14 mouse cellular contexts compared by ENCODE assay signal in the genomic region with DNA sequence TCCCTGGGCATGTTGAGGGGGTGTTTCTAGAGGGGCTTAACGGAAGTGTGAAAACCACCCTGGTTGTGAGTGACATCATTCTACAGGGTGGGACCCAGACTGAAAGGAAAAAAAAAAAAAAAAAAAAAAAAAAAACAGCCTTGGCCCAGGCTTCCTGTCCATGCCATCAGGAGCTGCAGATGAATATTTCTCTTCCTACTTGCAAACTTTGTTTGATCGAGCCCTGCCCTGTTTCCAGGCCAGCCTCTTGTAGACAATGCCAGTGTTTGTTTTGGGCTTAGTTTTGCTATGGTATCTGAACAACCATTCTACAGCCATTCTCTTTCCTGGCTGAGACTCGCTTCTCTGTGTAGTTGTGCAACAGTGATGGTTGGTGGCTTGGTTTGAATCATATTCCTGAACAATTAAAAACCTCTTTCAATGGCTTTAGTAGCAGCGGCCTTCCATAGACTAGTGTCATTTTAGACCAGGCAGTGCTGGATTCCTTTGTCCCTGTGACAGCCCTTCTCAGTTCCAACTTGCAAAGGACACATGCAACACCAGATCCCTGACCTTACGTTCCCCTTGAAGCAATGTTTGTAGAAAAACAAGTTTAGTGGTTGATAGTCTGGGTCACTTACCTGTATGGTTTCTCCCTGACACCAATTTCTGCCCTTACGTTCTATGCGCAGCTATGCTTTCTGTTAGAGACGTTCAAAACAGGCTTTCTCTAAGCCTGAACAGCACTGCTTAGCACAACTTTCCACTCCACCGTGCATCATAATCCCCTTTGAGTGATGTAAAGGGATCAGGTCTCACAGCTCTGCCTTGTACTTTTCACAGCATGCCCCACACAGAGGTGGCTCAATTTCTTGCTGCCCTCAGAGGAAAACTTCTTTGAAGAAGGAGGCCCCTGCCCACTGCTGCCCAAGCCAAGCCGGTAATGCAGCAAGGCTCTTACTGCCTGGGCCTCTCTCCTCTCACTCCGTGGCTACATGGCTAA. TPM values are rescaled to one million over a fixed set of nuclear protein-coding genes. Genes with fewer than 3 reads are reported as not detected.
DNase-seq lines count a peak whose midpoint lies in the region; ATAC-seq and TF ChIP-seq lines count a peak whose summit lies in the region.
"Had no signal": no experiment of that assay in that cellular context is flagged by ENCODE, and none has a peak within 500 bp of the region (broad histone marks: within the 10 kb centered on the region; RNA-seq: fewer than 3 reads in every experiment).

A gene (plus strand): TSS at position 772 of the 982 bp plus-strand sequence.

- ATAC-seq in embryonic facial prominence, embryonic 11.5 days (replicated peaks; ENCODE audit: insufficient number of reproducible peaks, low FRiP score, low TSS enrichment, low read depth) = 0 out of 2 replicates have a peak, but pooled peaks have one; percentile 27
- ATAC-seq in lung, postnatal 0 days = peak; percentile 84
- peak; percentile 77 for ATAC-seq in stomach, embryonic 14.5 days (ENCODE audit: insufficient number of reproducible peaks, insufficient read depth, low FRiP score, low read depth)
- ATAC-seq in kidney, embryonic 14.5 days (ENCODE audit: low FRiP score, low TSS enrichment) = no peak

- H3K36me3 ChIP-seq in embryonic facial prominence, embryonic 11.5 days (replicated peaks; ENCODE audit: control insufficient read depth, insufficient read depth, low read depth, low read length) = no peaks in the 10 kb centered on the region
- no peaks in the 10 kb centered on the region for H3K36me3 ChIP-seq in lung, postnatal 0 days (ENCODE audit: insufficient read depth, low read length)
- no peaks in the 10 kb centered on the region for H3K36me3 ChIP-seq in stomach, embryonic 14.5 days (ENCODE audit: control insufficient read depth, insufficient read depth, low read length)
- H3K36me3 ChIP-seq in kidney, embryonic 14.5 days (ENCODE audit: control insufficient read depth, insufficient read depth, low read length) = no peaks in the 10 kb centered on the region
- H3K36me3 ChIP-seq: neural tube, embryonic 12.5 days had no signal

- no peak within 1 kb of the TSS for H3K9ac ChIP-seq in embryonic facial prominence, embryonic 11.5 days (replicated peaks; ENCODE audit: low read length)
- no peak within 1 kb of the TSS for H3K9ac ChIP-seq in lung, postnatal 0 days (replicated peaks; ENCODE audit: low read depth)
- no peak within 1 kb of the TSS for H3K9ac ChIP-seq in stomach, embryonic 14.5 days (replicated peaks; ENCODE audit: low read depth, low read length)
- no peak within 1 kb of the TSS for H3K9ac ChIP-seq in kidney, embryonic 14.5 days (ENCODE audit: low read depth, low read length)
- H3K9ac ChIP-seq: neural tube, embryonic 12.5 days had no signal

- no peaks in the 10 kb centered on the region for H3K27me3 ChIP-seq in embryonic facial prominence, embryonic 11.5 days (ENCODE audit: control insufficient read depth, insufficient read depth, low read length)
- no peaks in the 10 kb centered on the region for H3K27me3 ChIP-seq in lung, postnatal 0 days (replicated peaks; ENCODE audit: insufficient read depth, low read length)
- no peaks in the 10 kb centered on the region for H3K27me3 ChIP-seq in stomach, embryonic 14.5 days (ENCODE audit: control insufficient read depth, insufficient read depth, low read length)
- H3K27me3 ChIP-seq in kidney, embryonic 14.5 days (ENCODE audit: control insufficient read depth, insufficient read depth, low read length) = no peaks in the 10 kb centered on the region
- H3K27me3 ChIP-seq: neural tube, embryonic 12.5 days had no signal

- TF ChIP-seq EP300 in lung, postnatal 0 days (IDR thresholded peaks at IDR 0.05) = peak; percentile 68; the same call in 1 of the 2 replicates

- H3K4me3 ChIP-seq in embryonic facial prominence, embryonic 11.5 days (ENCODE audit: low read depth, low read length) = no peak within 1 kb of the TSS
- H3K4me3 ChIP-seq in lung, postnatal 0 days (ENCODE audit: low read depth, low read length) = no peak within 1 kb of the TSS
- H3K4me3 ChIP-seq in stomach, embryonic 14.5 days (ENCODE audit: low read depth, low read length) = no peak within 1 kb of the TSS
- H3K4me3 ChIP-seq in kidney, embryonic 14.5 days (ENCODE audit: low read length) = no peak within 1 kb of the TSS
- H3K4me3 ChIP-seq: neural tube, embryonic 12.5 days had no signal

- TF ChIP-seq CTCF in lung, postnatal 0 days (IDR thresholded peaks at IDR 0.05) = no peak

- WGBS in embryonic facial prominence, embryonic 11.5 days = 59% methylated on average over 11 of the region's 11 CpGs
- WGBS in lung, postnatal 0 days = 51% methylated on average over 11 of the region's 11 CpGs
- 66% methylated on average over 11 of the region's 11 CpGs for whole genome bisulfite sequencing in stomach, embryonic 14.5 days
- 74% methylated on average over 11 of the region's 11 CpGs for WGBS in kidney, embryonic 14.5 days

- no peaks in the 10 kb centered on the region for H3K4me1 ChIP-seq in embryonic facial prominence, embryonic 11.5 days (ENCODE audit: control insufficient read depth, insufficient read depth, low read length)
- no peaks in the 10 kb centered on the region; the same call in 1 of the 2 replicates for H3K4me1 ChIP-seq in lung, postnatal 0 days (ENCODE audit: insufficient read depth, low read depth, low read length)
- H3K4me1 ChIP-seq in stomach, embryonic 14.5 days (ENCODE audit: control insufficient read depth, insufficient read depth, low read length) = no peaks in the 10 kb centered on the region
- H3K4me1 ChIP-seq in kidney, embryonic 14.5 days (ENCODE audit: control insufficient read depth, insufficient read depth, low read length) = no peaks in the 10 kb centered on the region
- H3K4me1 ChIP-seq: neural tube, embryonic 12.5 days had no signal

- no peak within 1 kb of the TSS for H3K4me2 ChIP-seq in embryonic facial prominence, embryonic 11.5 days (ENCODE audit: low read depth, low read length)
- no peak within 1 kb of the TSS for H3K4me2 ChIP-seq in lung, postnatal 0 days (replicated peaks; ENCODE audit: low read depth, low read length)
- H3K4me2 ChIP-seq in stomach, embryonic 14.5 days (replicated peaks; ENCODE audit: low read depth, low read length) = no peak within 1 kb of the TSS
- H3K4me2 ChIP-seq in kidney, embryonic 14.5 days (replicated peaks; ENCODE audit: low read depth, low read length) = no peak within 1 kb of the TSS
- H3K4me2 ChIP-seq: neural tube, embryonic 12.5 days had no signal

- no peaks in the 10 kb centered on the region for H3K9me3 ChIP-seq in embryonic facial prominence, embryonic 11.5 days (replicated peaks; ENCODE audit: control insufficient read depth, low read length)
- no peaks in the 10 kb centered on the region for H3K9me3 ChIP-seq in lung, postnatal 0 days (ENCODE audit: low read length)
- H3K9me3 ChIP-seq in stomach, embryonic 14.5 days (ENCODE audit: control insufficient read depth, low read depth, low read length) = 0 out of 2 replicates have a peak, but pooled peaks cover 3% of the 10 kb centered on the region
- peaks cover 6% of the 10 kb centered on the region; the same call in 1 of the 2 replicates for H3K9me3 ChIP-seq in kidney, embryonic 14.5 days (ENCODE audit: control insufficient read depth, low read length)

- peak; percentile 65 to 81 for DNase-seq in lung, adult 18-20 months
- DNase-seq in lung, postnatal 14 days = no peak
- DNase-seq in embryonic facial prominence, embryonic 11.5 days (ENCODE audit: low spot score) = peak; percentile 20
- DNase-seq in lung, postnatal 0 days (ENCODE audit: low spot score) = peak; percentile 67
- DNase-seq in kidney, postnatal 25 days = no peak
- no peak for DNase-seq in spleen, adult 18-20 months
- DNase-seq: cerebellum, adult 2 months; kidney, adult 2 months; thymus, adult 2 months had no signal

- H3K27ac ChIP-seq in embryonic facial prominence, embryonic 11.5 days (replicated peaks; ENCODE audit: low read depth, low read length) = no peak within 1 kb of the TSS
- H3K27ac ChIP-seq in lung, postnatal 0 days (ENCODE audit: low read length) = peak within 1 kb of the TSS; percentile 28
- H3K27ac ChIP-seq in stomach, embryonic 14.5 days (ENCODE audit: low read length) = peak within 1 kb of the TSS; percentile 81
- H3K27ac ChIP-seq in kidney, embryonic 14.5 days (ENCODE audit: low read depth, low read length) = no peak within 1 kb of the TSS
- H3K27ac ChIP-seq: neural tube, embryonic 12.5 days had no signal

RNA-seq across cellular contexts. Expression of the gene that starts here (rescaled TPM):
- polyA plus RNA-seq in embryonic facial prominence, embryonic 11.5 days (2014; fragmentation: Nextera tagmentation; extraction: Ambion mirVana) = not detected in 2 replicates
- polyA plus RNA-seq in lung, postnatal 0 days (2015; fragmentation: Nextera tagmentation; extraction: Ambion mirVana) = 0.94 and 1.8 TPM in 2 replicates
- 0.70 TPM in 1 of 2 replicates, not detected in the other for polyA plus RNA-seq in stomach, embryonic 14.5 days (2014; fragmentation: Nextera tagmentation; extraction: Ambion mirVana)
- not detected in 2 replicates for polyA plus RNA-seq in kidney, embryonic 14.5 days (2014; fragmentation: Nextera tagmentation; extraction: Ambion mirVana)
- polyA plus RNA-seq: cerebellum, adult 2 months; hindbrain, embryonic 11.5 days; limb, embryonic 11.5 days; thymus, adult 2 months had no signal

Comparison
In these comparisons a context has a peak if more than half of its experiments do, and no peak if none do; other contexts are left out.
1. DNase-seq: peak in lung, adult 18-20 months (2 of 2) and lung, postnatal 0 days (single experiment); none in lung, postnatal 14 days (single experiment), kidney, postnatal 25 days (0 of 2) and spleen, adult 18-20 months (0 of 2).
2. Peak in DNase-seq and ATAC-seq in embryonic facial prominence, embryonic 11.5 days; RNA of the gene not detected or under 1 TPM.
3. Peak in ATAC-seq and H3K27ac ChIP-seq in stomach, embryonic 14.5 days; RNA of the gene not detected or under 1 TPM.